Mouse (Mus musculus) MEL (cell line): ENCODE results near the gene Cnpy2. TPM values are rescaled to one million over a fixed set of nuclear protein-coding genes. Genes with fewer than 3 reads are reported as not detected.

Experiments used
- DNase-seq: peaks from one replicate; pipeline ENCODE4 v3.0.0; 2011; ENCODE audit warnings: low read depth, low spot score
- H3K27ac ChIP-seq: 2 replicates; pipeline ENCODE4 v1.5.1; 2012; ENCODE audit warnings: low read depth, mild to moderate bottlenecking, control low read depth, low read length, moderate library complexity; ENCODE audit not compliant: control insufficient read depth
- H3K27me3 ChIP-seq, 2 experiments: fragments of 150-350 bp in 1 of 2; sonication (generic) in 1 of 2; 2 replicates each; pipeline ENCODE4 v1.6.1; 2012; ENCODE audit warnings: low read length in 2 of 2, mild to moderate bottlenecking in 2 of 2, improper control_type of control experiment in 1 of 2, moderate library complexity in 1 of 2; ENCODE audit not compliant: insufficient read depth in 2 of 2, control insufficient read depth in 1 of 2
- H3K36me3 ChIP-seq, 2 experiments: 2 replicates each; pipeline ENCODE4 v1.6.1; 2012 to 2014; ENCODE audit warnings: low read length in 2 of 2, improper control_type of control experiment in 1 of 2, inconsistent platforms in 1 of 2, mild to moderate bottlenecking in 1 of 2; ENCODE audit not compliant: insufficient read depth in 2 of 2, control insufficient read depth in 1 of 2
- H3K4me1 ChIP-seq, 2 experiments: fragments of 150-350 bp in 1 of 2; sonication (generic) in 1 of 2; 2 replicates each; pipeline ENCODE4 v1.6.1; 2012; ENCODE audit warnings: low read length in 2 of 2, improper control_type of control experiment in 1 of 2, mild to moderate bottlenecking in 1 of 2; ENCODE audit not compliant: insufficient read depth in 2 of 2, control insufficient read depth in 1 of 2
- H3K4me3 ChIP-seq, 2 experiments: fragments of 150-350 bp in 1 of 2; sonication (generic) in 1 of 2; 2 replicates each; pipeline ENCODE4 v1.5.1; 2012; ENCODE audit warnings: low read depth in 2 of 2, low read length in 2 of 2, mild to moderate bottlenecking in 2 of 2, moderate library complexity in 2 of 2, control low read depth in 1 of 2, improper control_type of control experiment in 1 of 2; ENCODE audit not compliant: control insufficient read depth in 1 of 2, insufficient read depth in 1 of 2
- H3K79me2 ChIP-seq: 2 replicates; pipeline ENCODE4 v1.6.1; 2012; ENCODE audit warnings: mild to moderate bottlenecking, low read length, moderate library complexity; ENCODE audit not compliant: control insufficient read depth, poor library complexity, insufficient read depth
- H3K9ac ChIP-seq: 2 replicates; pipeline ENCODE4 v1.6.1; 2012; ENCODE audit warnings: low read depth, mild to moderate bottlenecking, control low read depth, low read length, moderate library complexity; ENCODE audit not compliant: control insufficient read depth, poor library complexity, severe bottlenecking
- H3K9me3 ChIP-seq: fragments of 150-350 bp; sonication (generic); replicated peaks from 2 replicates; pipeline ENCODE4 v1.6.1; 2012; ENCODE audit warnings: mild to moderate bottlenecking, low read length, improper control_type of control experiment, moderate library complexity; ENCODE audit not compliant: insufficient read depth
- BHLHE40 ChIP-seq: IDR thresholded peaks from 2 replicates; pipeline ENCODE4 v1.6.1; 2012; ENCODE audit warnings: low read depth, mild to moderate bottlenecking, inconsistent platforms, low read length, improper control_type of control experiment, borderline replicate concordance
- CHD1 ChIP-seq: IDR thresholded peaks from 2 replicates; pipeline ENCODE4 v1.6.1; 2012; ENCODE audit warnings: low read depth, mild to moderate bottlenecking, inconsistent platforms, low read length, improper control_type of control experiment
- CHD2 ChIP-seq: IDR thresholded peaks from 2 replicates; pipeline ENCODE4 v1.6.1; 2011; ENCODE audit warnings: low read length, improper control_type of control experiment
- CTCF ChIP-seq, 3 experiments: IDR thresholded peaks in 2 of 3; conservative IDR thresholded peaks in 1 of 3; 2 replicates each; pipeline ENCODE4 v1.5.1; 2011 to 2012; ENCODE audit warnings: low read length in 3 of 3, low read depth in 2 of 3, mild to moderate bottlenecking in 2 of 3, improper control_type of control experiment in 1 of 3, inconsistent platforms in 1 of 3, mixed read lengths in 1 of 3, moderate library complexity in 1 of 3; ENCODE audit not compliant: control insufficient read depth in 1 of 3, insufficient read depth in 1 of 3, poor library complexity in 1 of 3, severe bottlenecking in 1 of 3
- E2F4 ChIP-seq: IDR thresholded peaks from 2 replicates; pipeline ENCODE4 v1.6.1; 2011; ENCODE audit warnings: low read depth, low read length, improper control_type of control experiment, borderline replicate concordance
- KAT2A ChIP-seq: conservative IDR thresholded peaks from 2 replicates; pipeline ENCODE4 v1.6.1; 2012; ENCODE audit warnings: low read depth, low read length, improper control_type of control experiment, inconsistent platforms
- MAFK ChIP-seq: IDR thresholded peaks from 2 replicates; pipeline ENCODE4 v1.6.1; 2011; ENCODE audit warnings: low read depth, mild to moderate bottlenecking, low read length, improper control_type of control experiment, borderline replicate concordance
- MAX ChIP-seq: IDR thresholded peaks from 2 replicates; pipeline ENCODE4 v1.6.1; 2011; ENCODE audit warnings: low read length, improper control_type of control experiment
- MAZ ChIP-seq: IDR thresholded peaks from 2 replicates; pipeline ENCODE4 v1.6.1; 2012; ENCODE audit warnings: low read depth, mild to moderate bottlenecking, inconsistent platforms, low read length, improper control_type of control experiment
- MXI1 ChIP-seq: IDR thresholded peaks from 2 replicates; pipeline ENCODE4 v1.6.1; 2011; ENCODE audit warnings: mild to moderate bottlenecking, low read depth, low read length, improper control_type of control experiment
- NELFE ChIP-seq: IDR thresholded peaks from 2 replicates; pipeline ENCODE4 v1.6.1; 2011; ENCODE audit warnings: low read depth, low read length, improper control_type of control experiment
- POLR2AphosphoS5 ChIP-seq: IDR thresholded peaks from 2 replicates; pipeline ENCODE4 v1.6.1; 2012; ENCODE audit warnings: low read depth, borderline replicate concordance, mild to moderate bottlenecking, inconsistent platforms, low read length, moderate library complexity, mixed read lengths
- TBP ChIP-seq: IDR thresholded peaks from 2 replicates; pipeline ENCODE4 v1.8.0; 2011; ENCODE audit warnings: low read depth, low read length, improper control_type of control experiment
- TCF12 ChIP-seq: IDR thresholded peaks from 2 replicates; pipeline ENCODE4 v1.6.1; 2014; ENCODE audit warnings: low read depth, mild to moderate bottlenecking, inconsistent platforms, low read length, improper control_type of control experiment, moderate library complexity
- ZC3H11A ChIP-seq: IDR thresholded peaks from 2 replicates; pipeline ENCODE4 v1.6.1; 2012; ENCODE audit warnings: low read depth, mild to moderate bottlenecking, inconsistent platforms, low read length, improper control_type of control experiment
- polyA plus RNA-seq, 2 experiments: library from polyadenylated mRNA; stranded (reverse) in 1 of 2; unstranded in 1 of 2; fragments of >175 nt in 1 of 2; fragments of >200 nt in 1 of 2; gene quantifications; 2 replicates each; pipeline versions ENCODE4 v1.2.1 to v1.2.4; 2012; ENCODE audit warnings: low replicate concordance in 2 of 2, low read depth in 1 of 2; ENCODE audit not compliant: insufficient read length in 2 of 2, insufficient read depth in 1 of 2, missing spikeins in 1 of 2
- total RNA-seq: library from RNA; depleted of rRNA; stranded (reverse); fragments of 300-350 nt; gene quantifications from 2 replicates; pipeline ENCODE4 v1.2.3, GENCODE M21; 2012

Cnpy2 gene
- total and polyA plus RNA-seq, 3 experiments: 98.1 to 107 TPM; not detected in 1

DNA sequence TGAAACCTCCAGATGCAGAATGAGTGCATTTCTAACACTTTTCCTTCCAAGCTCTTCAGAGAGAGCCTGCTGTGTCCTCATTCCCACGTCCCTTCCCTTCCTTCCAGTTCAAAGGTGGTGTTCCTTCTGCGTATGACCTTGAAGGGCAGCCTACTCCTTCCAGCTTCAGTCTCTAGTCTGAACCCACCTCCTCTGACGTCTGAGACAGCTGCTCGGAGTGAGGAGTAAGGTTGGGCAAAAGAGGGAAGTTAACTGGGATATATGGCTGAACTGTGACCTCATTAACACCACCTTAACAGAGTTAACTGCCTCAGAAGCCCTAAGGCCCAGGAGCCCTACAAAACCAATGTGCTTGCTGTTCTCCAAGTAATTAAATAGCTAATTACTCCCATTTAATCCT lies 48.3 kb downstream of the Cnpy2 start:
- H3K36me3 ChIP-seq: peaks cover 0 to 13% of the 10 kb centered on the region in 2 experiments; a peak in 2 of 4 replicates
- no peak overlapping the region for H3K4me3 ChIP-seq
- H3K79me2 ChIP-seq: peaks cover 2% of the 10 kb centered on the region; the same call in 1 of the 2 replicates
- H3K9ac ChIP-seq: no peak overlapping the region
- H3K27me3 ChIP-seq: no peaks in the 10 kb centered on the region
- no peak overlapping the region for H3K27ac ChIP-seq
- H3K4me1 ChIP-seq: peaks cover 11 to 18% of the 10 kb centered on the region in 2 experiments
- TF ChIP-seq NELFE: no peak
- TF ChIP-seq MAFK: no peak
- no peak for TF ChIP-seq MAZ
- TF ChIP-seq E2F4: no peak
- TF ChIP-seq CHD2: no peak
- TF ChIP-seq TCF12: no peak
- TF ChIP-seq BHLHE40: no peak
- no peak for TF ChIP-seq ZC3H11A
- no peak for TF ChIP-seq CHD1
- TF ChIP-seq MXI1: no peak
- TF ChIP-seq CTCF (IDR thresholded peaks at IDR 0.05 in 2 of 3, conservative IDR thresholded peaks at IDR 0.05 in 1 of 3; ENCODE audit: control insufficient read depth in 1 of 3, insufficient read depth in 1 of 3, low read depth in 2 of 3, low read length in 3 of 3, poor library complexity in 1 of 3, severe bottlenecking in 1 of 3): no peak
- TF ChIP-seq POLR2AphosphoS5: no peak
- TF ChIP-seq KAT2A: no peak
- DNase-seq: no peak
- no peaks in the 10 kb centered on the region for H3K9me3 ChIP-seq

DNA sequence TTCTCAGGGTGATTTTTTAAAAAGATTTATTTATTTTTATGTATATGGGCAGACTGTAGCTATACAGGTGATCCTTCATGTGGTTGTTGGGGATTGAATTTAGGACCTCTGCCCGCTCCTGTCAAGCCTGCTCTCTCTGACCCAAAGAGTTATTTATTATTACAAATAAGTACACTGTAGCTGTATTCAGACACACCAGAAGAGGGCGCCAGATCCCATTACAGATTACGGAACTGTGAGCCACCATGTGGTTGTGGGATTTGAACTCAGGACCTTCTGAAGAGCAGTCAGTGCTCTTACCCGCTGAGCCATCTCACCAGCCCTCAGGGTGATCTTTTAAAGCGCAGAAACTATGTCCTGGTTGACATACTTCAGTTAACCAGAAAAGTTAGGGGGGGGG lies 49.9 kb downstream of the Cnpy2 start:
- Histone ChIP-seq H3K9me3 (no peaks in the 10 kb centered on the region), H3K27me3 (no peaks in the 10 kb centered on the region), H3K4me3 (no peak overlapping the region), H3K4me1 (peaks cover 4 to 17% of the 10 kb centered on the region in 2 experiments), H3K36me3 (peaks cover 0 to 10% of the 10 kb centered on the region in 2 experiments; a peak in 2 of 4 replicates), H3K27ac (no peak overlapping the region), H3K9ac (no peak overlapping the region), H3K79me2 (peaks cover 6% of the 10 kb centered on the region)
- TF ChIP-seq CTCF (IDR thresholded peaks at IDR 0.05 in 2 of 3, conservative IDR thresholded peaks at IDR 0.05 in 1 of 3; ENCODE audit: control insufficient read depth in 1 of 3, insufficient read depth in 1 of 3, low read depth in 2 of 3, low read length in 3 of 3, poor library complexity in 1 of 3, severe bottlenecking in 1 of 3): peak; percentile 25 to 42 (median 26); a peak in 4 of 6 replicates
- no peak for TF ChIP-seq MAX
- peak; percentile 53; the same call in 1 of the 2 replicates for TF ChIP-seq TBP
- DNase-seq: no peak
